Mouse (Mus musculus) ES-E14 (cell line): ENCODE results near the gene Ralgapa1.

Experiments used
- CHD2 ChIP-seq: IDR thresholded peaks from 2 replicates; pipeline ENCODE4 v1.6.1; 2014; ENCODE audit warnings: mild to moderate bottlenecking, low read depth, low read length, inconsistent platforms
- MAFK ChIP-seq: IDR thresholded peaks from 2 replicates; pipeline ENCODE4 v1.6.1; 2014; ENCODE audit warnings: mild to moderate bottlenecking, low read depth, low read length, inconsistent platforms; ENCODE audit not compliant: insufficient read depth

DNA sequence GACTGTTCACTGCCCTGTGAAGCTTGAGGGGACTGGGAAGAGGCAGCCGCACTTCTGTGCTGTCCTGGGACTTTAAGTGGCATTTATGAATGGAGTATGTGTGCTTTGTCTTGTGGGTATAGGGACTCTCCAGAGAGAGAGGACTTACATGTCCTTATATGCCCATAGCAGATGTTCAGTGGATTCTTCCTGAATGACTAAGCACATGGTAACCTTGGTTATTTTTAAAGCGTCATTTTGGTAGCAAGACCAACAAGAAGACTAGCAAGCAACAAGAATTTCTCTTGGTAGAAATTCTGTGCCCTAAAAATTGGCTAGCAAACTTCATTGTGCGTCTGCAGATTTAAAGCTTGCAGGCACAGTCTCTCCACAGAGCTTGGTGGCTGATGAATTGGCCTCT lies 257.2 kb downstream of the Ralgapa1 start:
- no peak for TF ChIP-seq CHD2
- TF ChIP-seq MAFK: no peak
